Mouse (Mus musculus): ENCODE measurements around the gene Tgm7. TPM values are rescaled to one million over a fixed set of nuclear protein-coding genes. Genes with fewer than 3 reads are reported as not detected.
A peak's percentile ranks its signal among the peaks of the same experiment; 100 is the strongest.

Tgm7 gene
- total RNA-seq, 2 experiments from 2014 or later = not detected

DNA sequence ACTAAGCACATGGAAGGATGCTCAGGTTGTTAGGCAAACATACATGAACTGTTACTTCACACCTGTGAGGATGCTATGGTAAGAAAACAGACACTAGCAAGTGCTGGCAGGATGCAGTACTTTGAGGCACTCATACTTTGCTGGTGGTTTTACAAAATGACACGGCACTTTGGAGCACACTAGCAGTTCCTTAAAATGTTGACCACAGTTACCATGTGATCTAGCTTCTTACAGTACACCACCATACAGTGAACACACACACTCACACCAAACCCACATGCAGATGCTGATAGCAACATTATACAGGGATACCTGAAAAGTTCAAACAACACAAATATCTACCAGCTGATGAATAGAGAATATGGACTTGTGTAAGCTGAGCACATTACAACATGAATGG is 27.0 kb downstream of the Tgm7 start:
- peak; percentile 96 for ATAC-seq (ENCODE audit: poor library complexity, severe bottlenecking)

DNA sequence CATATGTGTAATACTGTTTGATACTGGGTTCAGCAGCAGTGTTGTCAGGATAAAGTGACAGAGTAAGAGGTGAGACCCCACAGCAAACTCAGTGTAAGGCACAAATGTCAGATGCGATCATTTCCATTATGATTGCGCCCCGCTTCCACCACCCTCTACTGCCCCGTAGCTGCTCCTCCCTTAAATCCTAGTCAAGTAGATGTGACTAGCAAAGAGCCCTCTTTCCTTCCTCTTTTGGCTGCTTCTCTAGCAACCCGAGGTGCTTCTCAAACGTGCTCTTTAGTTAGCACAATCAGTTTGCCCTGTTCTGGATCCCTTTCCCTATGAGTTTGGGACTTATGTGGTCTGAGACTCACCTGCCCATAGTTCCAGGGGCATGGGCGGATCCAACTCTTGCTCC is 34.8 kb downstream of the Tgm7 start:
- peak; percentile 64 for ATAC-seq (ENCODE audit: poor library complexity, severe bottlenecking)

DNA sequence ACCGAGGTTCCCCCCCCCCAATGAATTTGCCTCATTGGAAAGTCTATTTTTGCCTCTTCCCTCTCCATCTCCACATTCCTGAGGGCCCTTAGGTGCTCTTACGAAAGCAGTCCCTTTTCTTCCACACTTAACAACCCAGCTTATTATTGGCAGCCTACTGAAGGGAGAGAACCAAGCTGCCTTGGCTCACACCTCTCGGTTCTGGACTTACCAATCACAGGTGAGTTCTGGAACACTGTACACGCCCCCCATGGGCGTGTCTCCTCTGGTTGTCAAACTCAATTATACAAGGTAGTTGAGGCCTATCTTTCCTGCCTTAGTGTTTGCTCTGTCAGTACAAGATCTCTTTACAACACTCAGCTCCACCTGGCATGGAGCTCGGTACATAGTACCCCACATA is 37.7 kb downstream of the Tgm7 start:
- no peak for ATAC-seq (ENCODE audit: poor library complexity, severe bottlenecking)

DNA sequence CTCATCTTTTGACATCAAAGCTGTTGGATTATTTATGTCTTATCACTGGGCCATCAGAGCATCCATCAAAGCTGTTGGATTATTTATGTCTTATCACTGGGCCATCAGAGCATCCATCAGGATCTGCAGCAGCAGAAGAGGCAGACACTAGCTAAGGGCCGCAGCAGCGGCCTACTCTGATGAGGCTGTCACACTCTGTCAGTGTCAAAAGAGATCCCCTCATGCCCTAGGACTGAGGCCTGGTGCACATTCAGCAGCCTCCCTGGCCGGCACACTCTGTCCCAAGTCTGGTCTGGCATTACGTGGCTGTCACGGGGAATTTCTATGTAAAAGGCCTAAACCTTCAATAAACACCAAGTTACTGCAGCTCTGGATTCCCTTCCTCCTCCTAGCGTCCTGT is 40.1 kb downstream of the Tgm7 start:
- ATAC-seq (ENCODE audit: poor library complexity, severe bottlenecking) = no peak

DNA sequence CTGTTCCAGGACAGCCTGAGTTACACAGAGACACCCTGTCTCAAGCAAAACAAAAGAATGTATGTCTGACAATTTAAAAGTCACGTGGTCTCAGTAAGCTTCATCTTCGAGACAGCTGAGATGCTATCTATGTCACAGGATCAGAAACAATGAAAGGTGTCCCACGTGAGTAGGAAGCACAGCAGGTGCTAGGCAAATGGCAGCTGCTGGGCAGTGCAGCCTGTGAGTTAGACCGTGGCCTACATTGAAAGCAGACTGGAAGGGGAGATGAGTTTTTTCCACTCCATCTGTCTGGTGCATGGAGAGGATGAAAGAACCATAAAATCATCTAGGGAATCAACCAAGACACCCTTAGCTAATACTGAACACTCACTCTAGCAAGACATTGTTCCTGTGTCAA is 42.5 kb downstream of the Tgm7 start:
- no peak for ATAC-seq (ENCODE audit: poor library complexity, severe bottlenecking)

DNA sequence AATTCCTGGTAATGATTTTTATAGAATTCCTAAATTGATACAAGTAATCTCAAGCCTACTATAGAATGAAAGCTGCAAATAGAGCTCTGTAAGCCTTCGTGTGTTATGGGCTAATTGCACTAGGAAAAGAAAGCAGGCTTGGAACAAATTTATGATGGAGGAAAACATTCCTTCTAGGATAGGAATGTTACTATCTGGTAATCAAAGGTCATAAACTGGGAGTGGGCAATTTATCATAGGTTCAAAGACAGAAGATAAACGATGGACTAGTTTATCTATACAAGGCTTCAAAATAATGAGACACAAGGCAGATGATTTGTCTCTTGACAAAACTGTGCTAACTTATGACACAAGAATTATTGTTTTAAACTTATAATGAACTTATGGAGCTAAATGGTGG is 48.3 kb downstream of the Tgm7 start:
- ATAC-seq (ENCODE audit: poor library complexity, severe bottlenecking) = no peak

DNA sequence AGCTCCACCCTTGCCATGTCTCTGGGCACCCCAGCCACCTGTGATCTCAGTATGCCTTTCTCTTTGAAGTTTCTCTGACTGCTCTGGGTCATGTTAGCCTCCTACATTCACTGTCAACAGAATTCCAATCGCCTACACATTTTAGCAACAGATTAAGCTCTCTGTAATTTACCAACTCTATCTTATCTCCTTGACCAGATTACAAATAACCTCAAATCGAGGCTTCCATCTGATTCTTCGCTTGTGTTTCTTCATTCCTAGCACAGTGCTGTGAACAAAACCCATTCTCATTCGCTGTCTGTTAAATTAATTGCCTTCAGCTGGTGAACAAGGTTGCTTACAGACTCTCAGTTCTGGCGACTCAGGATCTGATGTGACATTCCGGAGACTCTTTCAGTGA is 51.6 kb downstream of the Tgm7 start:
- ATAC-seq (ENCODE audit: poor library complexity, severe bottlenecking) = no peak

DNA sequence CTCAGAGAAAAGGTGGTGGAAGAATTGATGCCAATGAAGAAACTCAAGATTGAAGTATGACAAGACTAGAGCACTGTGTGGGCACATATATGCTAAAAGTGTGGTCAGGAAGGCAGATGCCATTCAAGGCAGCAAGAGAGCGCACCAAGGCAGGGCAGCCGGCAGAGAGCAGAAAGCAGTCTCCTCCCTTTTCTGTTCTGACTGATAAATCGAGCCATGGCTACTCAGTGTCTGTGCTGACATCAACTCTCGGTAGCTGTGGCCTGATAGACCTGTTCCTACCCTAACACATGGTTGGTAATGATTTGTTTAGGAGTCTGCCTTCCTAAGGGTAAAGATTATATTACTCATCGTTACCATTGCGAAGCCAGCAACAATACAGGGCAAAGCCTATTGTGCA is 53.7 kb downstream of the Tgm7 start:
- ATAC-seq (ENCODE audit: poor library complexity, severe bottlenecking) = no peak

DNA sequence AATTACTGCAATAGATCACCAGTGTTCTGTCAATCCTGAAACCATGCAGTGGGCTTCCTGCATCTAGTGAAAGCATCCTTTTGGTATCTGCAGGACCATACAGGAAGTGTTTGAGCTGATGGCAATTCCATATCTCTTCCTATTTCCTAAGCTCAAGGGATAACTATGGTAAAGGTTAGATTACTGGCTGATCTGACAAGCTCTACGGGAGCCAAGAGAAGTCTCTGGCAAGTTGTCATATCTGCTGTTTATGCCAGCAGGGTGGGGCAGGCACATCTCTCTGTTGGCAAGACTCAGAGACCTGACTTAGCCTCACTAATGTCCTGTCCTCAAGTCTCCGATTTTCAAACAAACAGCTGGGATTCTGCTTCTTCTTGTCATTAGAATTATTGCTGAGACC is 55.5 kb downstream of the Tgm7 start:
- ATAC-seq (ENCODE audit: poor library complexity, severe bottlenecking) = no peak

DNA sequence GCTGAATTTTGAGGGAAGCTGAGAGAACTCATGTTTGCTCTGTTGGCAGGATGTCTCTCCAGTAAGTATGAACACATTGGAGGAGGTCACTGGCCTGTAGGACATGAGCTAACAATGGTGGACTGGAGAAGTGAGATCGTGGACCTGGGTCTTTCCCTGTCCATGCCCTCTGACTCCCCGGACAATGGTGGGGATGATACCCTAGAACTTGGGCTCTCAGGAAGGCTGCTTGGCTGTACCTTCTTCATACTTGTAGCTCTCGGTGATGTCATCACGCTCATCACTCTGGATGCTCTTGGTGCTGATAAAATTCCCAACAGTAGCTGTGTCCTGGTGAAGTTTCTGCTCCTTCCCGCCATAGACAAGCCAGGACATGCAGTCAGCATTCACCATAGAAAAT is 57.4 kb downstream of the Tgm7 start:
- no peak for ATAC-seq (ENCODE audit: poor library complexity, severe bottlenecking)

DNA sequence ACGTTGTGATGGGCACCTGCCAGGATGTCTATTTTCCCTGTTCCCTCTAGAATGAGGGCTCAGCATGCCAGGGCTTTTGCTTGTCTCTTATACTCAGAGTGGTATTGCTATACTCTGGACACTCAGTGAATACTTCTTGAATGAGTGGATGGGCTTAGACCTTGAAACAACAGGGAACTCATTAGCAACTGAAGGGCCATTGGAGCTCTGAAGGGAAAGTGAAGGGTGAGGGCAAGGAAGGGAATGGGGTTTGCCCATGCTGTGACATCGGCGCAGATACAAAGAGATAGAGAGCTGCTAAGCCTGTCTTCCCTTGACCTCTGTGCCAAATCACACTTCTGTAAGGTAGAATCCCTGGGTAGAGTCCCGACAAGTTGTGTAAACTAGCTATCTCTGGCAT is 63.9 kb downstream of the Tgm7 start:
- ATAC-seq (ENCODE audit: poor library complexity, severe bottlenecking) = no peak

Other genes starting within 250 kb of the Tgm7 start
- 13.7 and 17.5 TPM in 2 replicates for gene Ubr1, start 139.1 kb downstream of the Tgm7 start, total RNA-seq (2015)
- gene Ubr1, start 139.1 kb downstream of the Tgm7 start, total RNA-seq (2017) = 15.9 and 23.8 TPM in 2 replicates
- 6.0 and 10.4 TPM in 2 replicates for gene Tmem62, start 132.8 kb downstream of the Tgm7 start, total RNA-seq (2015)
- gene Tmem62, start 132.8 kb downstream of the Tgm7 start, total RNA-seq (2017) = 4.5 and 8.4 TPM in 2 replicates
- gene Ccndbp1, start 101.4 kb downstream of the Tgm7 start, total RNA-seq (2015) = 66.8 and 74.7 TPM in 2 replicates
- 63.0 and 69.7 TPM in 2 replicates for gene Ccndbp1, start 101.4 kb downstream of the Tgm7 start, total RNA-seq (2017)
- gene Epb42, start 72.7 kb downstream of the Tgm7 start, total RNA-seq (2015) = 0.22 and 2.4 TPM in 2 replicates
- gene Epb42, start 72.7 kb downstream of the Tgm7 start, total RNA-seq (2017) = 1.9 and 4.4 TPM in 2 replicates
- not detected in 2 replicates for gene Tgm5, start 24.0 kb downstream of the Tgm7 start, total RNA-seq (2015)
- gene Tgm5, start 24.0 kb downstream of the Tgm7 start, total RNA-seq (2017) = not detected in 2 replicates
- 9.1 and 13.4 TPM in 2 replicates for gene Adal, start 30.6 kb upstream of the Tgm7 start, total RNA-seq (2015)
- 6.5 and 8.5 TPM in 2 replicates for gene Adal, start 30.6 kb upstream of the Tgm7 start, total RNA-seq (2017)
- gene Lcmt2, start 30.9 kb upstream of the Tgm7 start, total RNA-seq (2015) = 5.9 and 6.5 TPM in 2 replicates
- 4.2 and 6.5 TPM in 2 replicates for gene Lcmt2, start 30.9 kb upstream of the Tgm7 start, total RNA-seq (2017)
- gene Tubgcp4, start 60.9 kb upstream of the Tgm7 start, total RNA-seq (2015) = 45.1 and 45.5 TPM in 2 replicates
- 34.3 and 42.9 TPM in 2 replicates for gene Tubgcp4, start 60.9 kb upstream of the Tgm7 start, total RNA-seq (2017)
- gene Zscan29, start 61.3 kb upstream of the Tgm7 start, total RNA-seq (2015) = 24.3 and 27.1 TPM in 2 replicates
- gene Zscan29, start 61.3 kb upstream of the Tgm7 start, total RNA-seq (2017) = 27.0 and 37.4 TPM in 2 replicates
- 8.3 and 10.3 TPM in 2 replicates for gene Trp53bp1, start 161.6 kb upstream of the Tgm7 start, total RNA-seq (2015)
- 4.6 and 7.9 TPM in 2 replicates for gene Trp53bp1, start 161.6 kb upstream of the Tgm7 start, total RNA-seq (2017)
- gene Map1a, start 179.8 kb upstream of the Tgm7 start, total RNA-seq (2015) = 0.96 TPM in 1 of 2 replicates, not detected in the other
- gene Map1a, start 179.8 kb upstream of the Tgm7 start, total RNA-seq (2017) = 0.04 and 0.08 TPM in 2 replicates
- gene Ppip5k1, start 245.6 kb upstream of the Tgm7 start, total RNA-seq (2015) = 4.5 and 6.5 TPM in 2 replicates
- 8.8 and 12.5 TPM in 2 replicates for gene Ppip5k1, start 245.6 kb upstream of the Tgm7 start, total RNA-seq (2017)
- not detected in 2 replicates for gene Ckmt1, start 247.9 kb upstream of the Tgm7 start, total RNA-seq (2015)
- not detected in 2 replicates for gene Ckmt1, start 247.9 kb upstream of the Tgm7 start, total RNA-seq (2017)

Data from megakaryocyte, adult 5-6 weeks (primary cell).